Mouse (Mus musculus) frontal cortex, postnatal 36 days (tissue): ENCODE data around the gene Slc44a3.
A peak's percentile ranks its signal among the peaks of the same experiment; 100 is the strongest.
"Not testable (repeated sequence)": the region's sequence is repeated elsewhere in the genome, so short reads cannot be mapped to it uniquely, and the experiment has no call there.

Source experiments
- DNase-seq, 2 experiments: peaks; one replicate each; pipeline ENCODE4 v3.0.0; 2022; ENCODE audit warnings: low spot score in 2 of 2

Gene Slc44a3

DNA sequence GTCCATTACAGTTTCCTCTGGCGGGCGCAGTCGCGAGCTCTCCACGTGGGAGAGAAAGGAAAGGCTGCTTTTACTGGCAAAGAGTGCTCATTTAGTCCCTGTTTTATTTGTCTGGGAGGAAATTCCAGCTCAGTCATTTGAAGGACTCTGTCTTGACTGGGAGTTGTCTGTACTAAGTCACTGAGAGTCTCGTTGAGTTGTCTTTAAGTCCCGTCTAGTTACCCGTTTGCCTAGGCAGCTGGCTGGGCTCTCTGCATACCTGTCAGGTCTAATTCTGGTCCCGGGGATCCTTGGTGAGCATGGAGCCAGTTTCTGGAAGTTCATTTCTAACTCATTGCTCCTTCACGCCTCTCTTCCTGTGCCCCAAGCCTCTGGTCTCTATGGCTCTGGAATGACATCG, 20.5 kb upstream of the Slc44a3 start:
- DNase-seq = no peak

DNA sequence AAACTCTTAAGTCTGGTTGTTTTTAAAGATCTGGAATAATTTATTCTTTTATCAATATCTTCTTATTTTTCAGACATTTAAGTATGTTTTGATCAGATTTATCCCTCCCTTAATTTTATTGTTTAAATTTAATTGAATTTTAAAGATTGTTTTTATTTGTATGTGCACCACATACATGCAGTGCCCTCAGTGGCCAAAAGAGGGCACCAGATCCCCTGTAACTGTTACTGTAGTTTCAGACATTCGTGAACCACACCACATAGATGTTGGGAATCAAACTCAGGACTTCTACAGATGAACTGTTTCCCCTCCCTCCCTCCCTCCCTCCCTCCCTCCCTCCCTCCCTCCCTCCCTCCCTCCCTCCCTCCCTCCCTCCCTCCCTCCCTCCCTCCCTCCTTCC, 18.2 kb upstream of the Slc44a3 start:
- peak in 1 of 2 experiments; percentile 31 for DNase-seq

DNA sequence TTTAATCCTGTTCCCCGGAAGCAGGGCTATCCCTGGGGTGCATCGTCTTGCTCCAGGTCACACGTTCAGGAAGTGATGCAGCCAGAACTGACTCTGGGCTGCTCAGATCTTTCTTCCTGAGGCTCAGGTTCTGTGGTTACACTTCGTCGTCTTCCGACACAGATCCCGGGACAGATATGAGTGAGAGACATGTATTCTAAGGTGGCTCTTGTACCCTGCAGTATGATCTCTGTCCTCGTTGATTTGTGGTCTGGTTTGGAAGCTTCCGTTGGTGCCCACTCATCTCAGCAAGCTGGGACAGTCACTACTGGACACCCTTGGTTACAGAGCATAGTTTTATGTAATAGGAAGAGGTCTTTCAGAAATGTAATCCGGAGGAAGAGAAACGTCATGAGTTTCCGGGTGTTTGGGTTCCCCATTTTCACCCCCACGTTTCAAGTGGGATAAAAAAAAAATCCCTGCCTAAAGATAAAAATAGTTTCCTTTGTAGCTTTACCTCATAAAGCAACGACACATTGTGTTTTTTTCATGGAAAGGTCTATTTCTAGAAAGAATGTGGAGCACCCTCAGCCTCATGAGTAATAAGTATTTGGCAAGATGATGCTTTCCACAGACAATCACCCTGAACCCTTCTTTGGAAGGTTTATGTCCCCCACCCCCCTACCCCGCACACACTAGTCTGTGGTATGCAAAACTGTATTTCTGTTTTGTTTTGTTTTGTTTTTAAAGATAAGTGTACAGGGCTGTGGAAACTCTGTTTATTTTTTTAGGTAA, 15.8 kb upstream of the Slc44a3 start:
- peak in 1 of 2 experiments; percentile 8 for DNase-seq

DNA sequence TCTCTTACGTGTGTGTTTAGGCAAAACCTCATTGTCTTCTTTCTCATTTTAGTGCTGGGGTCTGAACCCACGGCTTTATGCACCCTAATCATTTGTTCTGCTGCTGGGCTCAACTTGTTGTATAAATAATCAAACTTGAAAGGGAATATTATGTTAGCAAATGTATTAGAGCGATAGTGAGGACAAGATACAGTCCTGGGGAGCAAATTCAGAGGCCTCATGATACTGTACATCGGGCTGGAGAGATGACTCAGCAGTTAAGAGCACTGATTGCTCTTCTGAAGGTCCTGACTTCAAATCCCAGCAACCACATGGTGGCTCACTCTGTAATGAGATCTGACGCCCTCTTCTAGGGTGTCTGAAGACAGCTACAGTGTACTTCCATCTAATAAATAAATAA, 8.4 kb upstream of the Slc44a3 start:
- DNase-seq = no peak

DNA sequence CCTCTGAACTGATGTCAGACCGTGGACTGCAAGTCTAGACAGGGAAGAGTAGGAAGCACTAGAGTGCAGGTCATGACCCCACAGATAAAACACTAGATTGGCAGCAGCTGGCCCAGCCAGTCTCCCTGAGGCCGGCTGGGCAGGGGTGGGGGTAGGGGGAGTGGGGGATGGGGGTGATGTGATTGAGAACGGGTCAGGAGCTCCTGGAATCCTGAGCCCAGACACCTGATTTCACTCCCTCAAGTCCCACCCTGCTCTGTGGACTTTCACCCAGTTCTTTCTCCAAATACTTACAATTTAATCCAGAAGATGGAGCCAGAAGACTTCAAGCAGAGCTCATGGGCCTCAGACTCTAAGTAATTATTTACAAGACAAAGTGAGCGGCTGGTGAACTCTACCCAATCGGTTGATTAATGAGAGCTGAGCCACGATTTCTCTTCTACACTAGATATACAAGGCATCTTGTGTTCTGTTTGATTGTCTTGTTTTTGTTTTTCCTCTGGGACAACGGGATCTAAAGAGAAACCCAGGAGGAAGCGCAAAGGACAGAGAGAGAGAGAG, 7.7 kb upstream of the Slc44a3 start:
- DNase-seq = peak in 1 of 2 experiments; percentile 11

DNA sequence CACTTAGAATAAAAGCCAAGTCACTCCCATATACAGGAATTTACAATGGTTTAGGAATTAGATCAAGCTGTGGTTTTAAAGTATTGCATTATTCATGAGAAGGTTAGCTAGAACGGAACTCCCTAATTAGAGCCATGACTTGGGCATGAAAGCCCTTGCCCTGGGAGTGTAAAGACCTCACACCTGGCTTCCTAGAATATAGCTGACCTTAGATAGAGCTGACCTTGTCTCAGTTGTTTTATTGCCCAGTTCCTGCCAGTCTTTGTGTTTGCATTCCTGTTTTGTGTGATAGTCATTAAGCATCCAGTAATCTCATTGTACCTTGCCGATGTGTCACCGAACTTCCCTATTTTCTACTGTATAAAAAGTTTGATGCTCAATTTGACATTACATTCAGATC, 6.6 kb upstream of the Slc44a3 start:
- DNase-seq = not testable (repeated sequence)

DNA sequence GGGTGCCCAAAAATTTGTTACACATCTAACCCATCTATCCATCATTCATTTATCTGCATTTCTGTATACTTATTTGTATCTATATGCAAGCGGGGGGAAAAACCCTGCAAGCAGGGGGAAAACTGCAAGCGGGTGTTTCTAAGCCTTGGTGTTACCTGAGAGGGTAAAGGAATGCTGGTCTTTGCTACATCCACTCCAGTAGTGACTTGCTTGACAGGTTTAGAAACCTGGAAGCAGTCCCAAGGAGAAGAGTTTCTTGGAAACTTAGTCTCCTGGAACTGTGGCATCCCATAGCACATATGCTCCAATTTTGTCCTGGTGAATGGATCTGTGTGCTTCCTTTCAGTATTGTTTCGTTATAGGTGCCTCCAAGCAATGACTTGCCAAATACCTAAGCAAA, 5.8 kb upstream of the Slc44a3 start:
- no peak for DNase-seq

DNA sequence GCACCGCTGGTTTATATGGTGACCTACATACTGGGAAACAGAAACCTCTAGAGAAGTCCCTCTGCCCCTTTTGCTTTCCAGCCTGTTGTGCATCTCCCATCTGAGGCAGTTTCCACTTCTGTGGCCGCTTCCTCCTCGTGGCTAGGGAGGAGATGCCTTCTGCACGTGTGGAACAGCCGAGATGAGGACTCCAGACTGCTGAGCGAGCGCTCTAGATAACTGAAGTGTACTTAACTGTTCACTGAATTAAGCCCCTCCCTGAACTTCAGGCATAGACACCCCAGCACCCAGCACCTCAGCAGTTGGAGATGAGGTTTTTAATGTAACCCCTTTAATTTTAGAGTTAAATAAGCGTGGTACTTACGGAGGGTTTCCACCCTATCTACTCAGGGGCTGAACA, 4.6 kb upstream of the Slc44a3 start:
- DNase-seq = no peak

DNA sequence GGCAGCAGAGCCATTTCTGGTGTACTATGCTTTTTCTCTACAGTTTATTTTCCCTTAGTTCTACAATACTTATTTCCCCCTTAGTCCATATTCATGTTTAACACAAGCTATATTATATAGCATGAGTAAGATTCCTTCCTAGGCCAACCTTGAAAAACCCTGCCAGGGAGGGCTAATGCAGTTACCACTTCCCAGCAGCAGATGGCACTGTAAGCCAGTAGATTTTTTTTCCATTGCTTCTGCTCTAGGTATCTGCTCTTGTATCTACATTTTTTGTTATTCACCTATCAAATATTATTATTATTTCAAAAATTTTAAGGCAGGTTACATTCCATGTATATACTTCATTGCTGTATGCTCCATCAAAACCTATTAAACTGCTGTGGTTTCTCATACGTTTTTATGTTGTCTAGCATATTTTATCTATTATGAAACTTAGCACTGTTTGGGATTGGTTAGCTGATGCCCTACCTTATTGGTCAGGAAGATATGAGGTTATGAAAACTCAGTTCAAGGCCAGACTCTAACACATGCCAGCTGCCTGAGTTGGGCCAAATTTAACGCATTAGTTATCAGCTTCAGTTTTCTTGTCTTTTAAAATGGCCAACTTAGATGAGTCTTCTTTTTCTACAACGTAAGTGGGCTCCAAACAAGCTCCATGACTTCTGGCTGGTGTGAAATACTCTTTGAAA, 3.8 kb upstream of the Slc44a3 start:
- peak; percentile 52 to 60 for DNase-seq

DNA sequence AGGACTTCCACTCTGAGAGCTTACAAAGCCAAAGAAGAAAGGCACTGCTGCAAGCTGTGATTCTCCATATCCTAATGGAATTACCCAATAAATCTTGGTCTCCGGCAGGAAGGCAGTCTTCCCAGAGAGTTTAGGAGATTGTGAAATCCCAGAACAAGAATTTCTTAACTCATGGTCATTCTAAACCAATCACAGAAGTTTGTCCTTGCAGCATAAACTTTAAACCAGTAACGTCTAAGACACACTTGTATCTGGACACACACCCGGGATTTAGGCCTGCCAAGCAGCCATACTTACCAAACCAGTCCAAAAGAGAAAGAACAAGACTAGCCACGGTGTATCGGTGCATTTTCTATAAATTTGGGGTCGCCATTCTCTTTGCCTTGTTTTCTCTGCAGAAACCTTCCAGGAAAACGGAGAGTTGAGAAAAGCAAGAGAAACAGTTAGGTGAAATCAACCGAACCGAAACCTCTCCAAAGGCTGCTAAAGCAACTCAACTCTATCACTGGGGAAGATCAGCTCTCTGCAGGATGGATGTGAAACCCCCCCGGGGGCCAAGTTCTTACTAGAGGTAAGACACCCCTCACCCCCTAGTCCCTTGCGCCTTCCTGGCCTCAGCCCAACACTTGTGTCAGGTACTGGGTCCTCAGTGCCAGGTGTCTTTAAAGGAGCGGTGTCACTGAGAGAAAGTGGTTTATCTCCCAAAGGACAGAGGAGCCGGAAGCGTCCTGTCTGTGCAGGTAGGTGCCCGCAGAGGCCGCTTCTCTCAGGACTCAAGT, 645 bp downstream of the Slc44a3 start:
- no peak for DNase-seq

DNA sequence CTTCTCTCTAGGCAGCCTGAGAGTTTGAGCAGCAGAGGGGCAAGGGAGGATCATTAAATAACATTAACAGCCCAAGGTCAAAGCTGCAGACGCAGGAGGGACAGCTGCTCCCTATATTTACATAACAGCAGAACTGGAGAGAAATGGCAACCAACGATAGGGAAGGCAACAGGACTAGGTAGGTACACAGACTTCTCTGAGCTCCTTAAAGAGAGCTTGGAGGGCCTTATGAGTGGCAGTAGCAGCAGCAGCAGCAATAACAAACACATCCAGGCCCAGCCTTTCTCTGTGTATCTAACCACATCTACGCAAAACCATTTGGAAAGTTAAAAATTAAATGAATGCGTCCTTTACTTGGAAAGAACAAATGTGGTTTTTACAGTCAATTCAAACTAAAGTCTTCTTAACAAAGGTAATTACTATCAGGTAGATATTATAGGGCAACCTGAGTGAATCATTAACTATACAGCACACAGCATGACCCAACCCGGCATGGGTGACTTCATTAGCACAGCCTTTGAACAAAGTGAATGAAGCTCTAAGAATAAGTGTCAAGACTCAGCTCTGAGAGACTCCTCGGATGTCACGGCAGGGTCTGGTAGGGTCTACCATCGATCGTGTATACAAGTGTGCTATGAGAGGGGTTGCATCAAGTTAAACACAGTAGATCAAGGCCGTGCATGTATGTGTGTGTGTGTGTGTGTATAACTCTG, 1.5 kb downstream of the Slc44a3 start:
- no peak for DNase-seq

DNA sequence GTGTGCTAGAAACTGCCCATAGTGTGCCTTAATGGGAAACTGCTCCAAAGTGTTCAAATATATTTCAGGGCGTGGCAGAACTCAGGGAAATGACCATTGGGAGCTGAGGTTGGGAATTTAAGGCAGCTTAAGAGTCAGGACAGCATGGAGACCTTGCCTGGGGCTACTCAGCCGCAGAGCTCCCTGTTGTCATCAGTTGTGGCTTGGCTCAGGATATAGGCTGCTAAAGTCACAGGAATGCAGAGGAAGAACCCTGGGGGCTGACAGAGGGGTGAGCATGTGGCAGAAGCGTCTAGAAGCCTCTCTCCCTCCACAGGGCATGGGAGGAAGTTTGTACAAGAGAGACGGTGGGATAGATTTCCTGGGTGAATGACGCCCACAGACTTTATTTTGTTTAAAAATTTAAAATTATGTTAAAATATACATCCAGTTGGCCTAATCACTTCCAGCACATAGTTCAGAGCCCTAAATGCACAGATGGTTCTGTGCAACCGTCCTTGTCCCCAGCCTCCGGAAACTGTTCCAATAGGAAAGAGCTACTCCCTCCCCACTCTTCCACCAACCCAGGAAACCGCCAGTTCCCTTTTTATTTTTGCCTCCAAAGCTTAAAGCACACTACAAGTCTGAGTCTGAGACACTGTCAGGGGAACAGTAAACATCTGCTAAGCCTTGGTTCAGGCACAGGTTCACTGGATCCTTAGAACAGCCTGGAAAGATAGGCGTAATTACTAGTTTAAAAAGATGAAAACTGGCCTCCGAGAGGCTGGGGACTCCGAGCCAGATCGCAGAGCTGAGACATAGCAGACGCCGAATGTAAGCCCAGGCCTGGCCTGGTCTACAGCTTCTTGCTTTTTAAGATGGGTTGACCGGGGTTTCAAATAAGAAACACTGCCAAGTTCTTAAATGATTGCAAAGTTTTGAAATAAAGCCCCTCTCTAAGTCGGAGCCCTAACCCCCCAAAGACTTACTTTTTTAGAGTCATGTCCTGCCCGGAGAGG, 5.8 kb downstream of the Slc44a3 start:
- no peak for DNase-seq

DNA sequence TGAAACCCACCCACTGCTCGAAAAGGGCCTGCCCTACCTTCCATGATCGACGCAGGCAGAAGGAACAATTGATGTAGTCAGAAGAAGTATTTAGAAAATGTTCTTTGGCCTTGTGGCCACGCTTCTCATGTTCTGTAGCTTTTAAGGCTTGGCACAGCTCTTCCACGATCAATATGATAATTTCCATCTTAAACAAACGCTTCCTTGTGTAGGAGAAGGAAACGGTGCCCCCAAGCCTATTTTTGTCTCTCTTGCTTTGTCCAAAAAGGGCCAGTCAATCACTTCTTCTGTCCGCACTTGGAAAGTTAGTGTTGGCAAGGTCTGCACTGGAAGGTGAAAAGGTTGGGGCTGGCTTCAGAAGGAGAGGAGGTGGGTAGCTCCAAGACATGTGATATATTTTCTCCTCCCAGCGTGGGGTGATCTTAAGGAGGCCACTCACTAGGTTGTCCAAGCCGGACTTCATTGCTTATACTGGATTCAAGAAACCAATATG, 10.5 kb downstream of the Slc44a3 start:
- DNase-seq = no peak

DNA sequence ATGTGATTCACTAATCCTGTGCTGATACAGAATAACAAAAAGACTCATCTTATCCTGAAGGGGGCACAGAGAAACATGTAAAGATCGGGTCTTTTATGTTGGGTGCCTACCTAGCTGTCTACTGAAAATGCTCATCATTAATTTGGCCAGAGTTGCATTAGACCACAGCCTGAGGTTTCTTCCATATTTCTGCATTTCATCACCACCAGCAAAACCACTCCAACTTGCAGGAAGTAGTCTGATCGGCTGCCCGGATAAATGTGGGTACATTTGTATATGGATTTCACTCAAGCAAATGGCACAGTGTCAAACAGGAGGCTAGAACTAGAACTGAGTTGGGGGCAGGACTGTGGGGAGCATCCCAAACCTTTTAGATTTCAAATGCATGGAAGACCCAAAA, 11.1 kb downstream of the Slc44a3 start:
- no peak for DNase-seq

DNA sequence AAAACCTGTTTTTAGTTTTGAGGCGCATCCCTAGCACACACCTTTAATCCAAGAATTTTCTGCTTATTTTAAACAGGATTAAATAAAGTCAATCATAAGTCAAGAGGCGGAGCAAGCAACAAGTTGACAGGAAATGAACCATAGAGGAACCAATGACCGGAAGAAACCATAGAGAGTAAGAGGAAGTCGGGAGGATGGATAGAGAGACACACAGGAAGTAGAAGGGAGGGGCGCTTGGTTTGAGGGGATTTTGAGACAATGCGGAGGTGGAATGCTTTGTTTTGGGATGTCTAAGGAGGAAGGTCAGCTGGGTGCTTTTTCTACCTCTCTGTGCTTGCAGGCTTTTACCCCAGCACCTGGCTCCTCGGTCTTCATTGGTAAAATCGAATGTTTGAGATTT, 15.2 kb downstream of the Slc44a3 start:
- DNase-seq = no peak

DNA sequence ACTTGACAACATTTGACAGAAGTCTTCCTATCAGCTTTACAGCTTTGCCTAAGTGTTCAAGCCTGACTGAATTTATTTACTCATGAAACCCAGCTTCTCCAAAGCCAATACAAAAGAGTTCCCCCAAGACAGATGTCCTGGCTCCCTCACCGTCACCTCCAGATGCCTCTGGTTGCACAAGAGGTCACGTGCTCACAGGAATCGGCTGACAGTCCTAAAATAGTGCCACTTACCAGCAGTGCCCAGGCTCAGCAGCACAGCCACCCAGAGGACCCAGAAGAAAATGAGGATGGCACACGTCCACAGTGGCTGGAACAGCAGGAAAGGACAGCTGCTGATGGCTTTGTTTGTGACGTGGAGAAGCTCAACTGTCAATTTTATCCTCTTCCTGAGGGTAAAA, 23.1 kb downstream of the Slc44a3 start:
- DNase-seq = no peak

DNA sequence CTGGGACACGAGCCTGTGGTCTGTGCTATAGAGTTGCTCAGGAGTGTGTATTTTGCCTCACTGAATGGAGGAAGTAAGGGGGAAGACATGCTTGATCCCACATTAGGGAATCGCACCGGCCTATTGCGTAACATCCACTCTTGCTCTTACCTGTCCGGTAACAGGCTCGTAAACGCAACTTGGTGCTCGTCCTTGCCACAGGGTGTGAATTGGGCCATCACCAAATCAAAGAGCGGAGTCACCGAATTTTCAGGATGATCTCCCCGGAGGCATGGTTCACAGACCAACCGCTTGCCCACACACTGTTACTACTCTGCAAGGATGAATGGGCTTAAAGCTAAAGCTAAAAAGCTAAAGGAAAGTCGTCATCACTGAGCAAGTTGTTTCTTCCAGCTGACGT, 24.5 kb downstream of the Slc44a3 start:
- no peak for DNase-seq

DNA sequence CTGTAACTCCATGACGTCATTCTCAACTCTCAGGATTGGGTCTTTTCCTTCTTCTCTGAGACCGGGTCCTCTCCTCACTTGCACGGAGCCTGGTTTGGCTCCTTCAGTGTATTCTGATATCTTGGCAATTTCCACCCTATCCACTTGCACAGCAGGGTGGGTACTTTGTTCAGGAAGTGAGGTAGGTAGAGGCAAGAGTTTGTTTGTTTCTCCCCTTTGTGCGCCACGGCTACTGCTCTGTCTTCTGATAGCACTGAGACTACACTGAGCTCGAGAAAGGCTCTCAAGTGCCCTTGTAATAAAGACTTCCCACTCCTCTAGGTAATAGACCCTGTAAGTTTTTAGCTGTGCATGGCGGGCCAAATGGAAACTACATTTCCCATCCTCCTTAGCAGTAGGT, 25.4 kb downstream of the Slc44a3 start:
- DNase-seq = no peak

DNA sequence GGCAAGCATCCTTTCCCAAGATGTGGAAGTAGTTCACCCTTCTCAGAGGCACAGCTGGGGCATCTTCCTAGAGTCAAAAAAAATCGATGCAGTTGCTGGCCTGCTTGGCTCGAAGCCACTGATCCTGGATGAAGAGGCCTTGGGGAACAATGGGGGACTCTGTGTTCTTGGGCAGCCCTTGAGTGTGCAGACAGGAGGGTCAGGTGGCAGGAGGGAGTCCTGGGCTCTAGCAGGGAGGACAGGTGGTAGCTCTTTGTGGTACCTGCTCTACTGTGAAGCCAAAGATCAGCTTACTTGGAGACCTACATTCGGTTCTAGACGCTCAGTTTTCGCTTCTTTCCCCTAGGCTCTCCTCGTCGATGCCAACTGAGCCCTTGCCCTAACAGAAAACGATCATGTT, 26.0 kb downstream of the Slc44a3 start:
- no peak for DNase-seq

DNA sequence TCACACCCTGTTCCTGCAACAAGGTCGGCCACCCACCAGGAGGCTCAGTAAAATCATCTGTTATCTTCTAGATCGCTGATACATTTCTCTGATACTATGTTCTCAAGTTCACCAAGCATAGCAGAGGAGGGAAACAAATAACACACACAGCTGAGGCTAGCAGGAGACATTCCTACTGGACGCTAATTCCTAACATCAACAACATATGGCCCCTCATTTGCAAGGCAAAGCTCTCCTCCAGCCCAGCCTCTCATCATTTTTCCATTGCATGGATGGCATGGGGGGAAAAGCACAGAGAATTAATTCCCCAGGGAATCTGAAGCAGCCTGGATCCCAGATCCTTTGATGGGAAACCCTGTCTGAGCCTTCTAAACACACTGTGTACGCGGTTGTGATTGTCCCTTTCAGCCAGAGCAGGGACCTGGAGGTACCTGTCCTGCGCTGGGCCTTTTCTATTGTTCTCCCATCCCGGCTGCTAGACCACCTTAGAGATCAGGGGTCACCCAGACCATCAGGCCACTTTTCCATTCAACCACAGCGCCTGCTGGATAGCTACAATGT, 27.2 kb downstream of the Slc44a3 start:
- no peak for DNase-seq
